Mouse (Mus musculus) lung, embryonic 15.5 days (tissue): ENCODE measurements around the gene Pld3. TPM values are rescaled to one million over a fixed set of nuclear protein-coding genes. Genes with fewer than 3 reads are reported as not detected.
"Not testable (repeated sequence)": the region's sequence is repeated elsewhere in the genome, so short reads cannot be mapped to it uniquely, and the experiment has no call there.

Source experiments
- ATAC-seq: fragments of 200-750 bp; cut with Nextera tagmentation; 2 replicates; pipeline ENCODE4 v1.8.0; 2017; ENCODE audit warnings: moderate number of reproducible peaks, borderline replicate concordance; ENCODE audit not compliant: low FRiP score, low TSS enrichment; ENCODE audit errors: extremely low read depth
- H3K27ac ChIP-seq: fragments of 300-500 bp; sonication (generic); 2 replicates; pipeline ENCODE4 v1.5.1; 2015; ENCODE audit warnings: moderate library complexity, mild to moderate bottlenecking, inconsistent platforms
- H3K27me3 ChIP-seq: fragments of 300-500 bp; sonication (generic); 2 replicates; pipeline ENCODE4 v1.6.1; 2015; ENCODE audit warnings: inconsistent platforms
- H3K36me3 ChIP-seq: fragments of 300-500 bp; sonication (generic); 2 replicates; pipeline ENCODE4 v1.6.1; 2015; ENCODE audit warnings: inconsistent platforms
- H3K4me1 ChIP-seq: fragments of 300-500 bp; sonication (generic); 2 replicates; pipeline ENCODE4 v1.6.1; 2015; ENCODE audit warnings: inconsistent platforms
- H3K4me2 ChIP-seq: fragments of 300-500 bp; sonication (generic); 2 replicates; pipeline ENCODE4 v1.6.1; 2015; ENCODE audit warnings: inconsistent platforms, mild to moderate bottlenecking, moderate library complexity
- H3K4me3 ChIP-seq: fragments of 300-500 bp; sonication (generic); 2 replicates; pipeline ENCODE4 v1.5.1; 2015; ENCODE audit warnings: mild to moderate bottlenecking, inconsistent platforms
- H3K9ac ChIP-seq: fragments of 300-500 bp; sonication (generic); 2 replicates; pipeline ENCODE4 v1.6.1; 2015; ENCODE audit warnings: inconsistent platforms
- H3K9me3 ChIP-seq: fragments of 300-500 bp; sonication (generic); 2 replicates; pipeline ENCODE4 v1.6.1; 2016; ENCODE audit warnings: inconsistent platforms
- WGBS: fragments of 180-500 bp; shearing (Covaris S2); methylation state at CpG from one replicate; pipeline ENCODE4 v1.1.7; 2015; 5-methylcytosine and 5-hydroxymethylcytosine counted together
- polyA plus RNA-seq: library from polyadenylated mRNA; unstranded; fragments of >200 nt; fragmentation: Nextera tagmentation; extraction: Ambion mirVana; gene quantifications from 2 replicates; pipeline ENCODE4 v1.2.1, GENCODE M21; 2015

The Pld3 gene
- polyA plus RNA-seq, 1 experiment from 2014 or later, result 78.3 TPM

DNA sequence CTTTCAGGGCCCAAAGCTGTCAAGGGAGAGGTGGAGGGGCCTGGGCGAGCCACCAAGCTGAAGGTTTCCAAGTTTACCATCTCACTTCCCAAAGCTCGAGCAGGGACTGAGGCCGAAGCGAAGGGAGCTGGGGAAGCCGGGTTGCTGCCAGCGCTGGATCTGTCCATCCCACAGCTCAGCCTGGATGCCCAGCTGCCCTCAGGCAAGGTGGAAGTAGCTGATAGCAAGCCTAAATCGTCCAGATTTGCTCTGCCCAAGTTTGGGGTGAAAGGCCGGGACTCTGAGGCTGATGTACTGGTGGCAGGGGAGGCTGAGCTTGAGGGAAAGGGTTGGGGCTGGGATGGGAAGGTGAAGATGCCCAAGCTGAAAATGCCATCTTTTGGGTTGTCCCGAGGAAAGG lies 34.7 kb downstream of the Pld3 start:
- no peak overlapping the region for H3K27ac ChIP-seq
- no peak overlapping the region for H3K4me3 ChIP-seq
- H3K9ac ChIP-seq, result no peak overlapping the region
- no peaks in the 10 kb centered on the region for H3K4me1 ChIP-seq
- WGBS, result 83% methylated on average over 9 of the region's 9 CpGs
- no peak for ATAC-seq
- no peaks in the 10 kb centered on the region for H3K9me3 ChIP-seq
- no peaks in the 10 kb centered on the region for H3K27me3 ChIP-seq
- H3K4me2 ChIP-seq, result no peak overlapping the region
- H3K36me3 ChIP-seq, result 0 out of 2 replicates have a peak, but pooled peaks cover 3% of the 10 kb centered on the region

DNA sequence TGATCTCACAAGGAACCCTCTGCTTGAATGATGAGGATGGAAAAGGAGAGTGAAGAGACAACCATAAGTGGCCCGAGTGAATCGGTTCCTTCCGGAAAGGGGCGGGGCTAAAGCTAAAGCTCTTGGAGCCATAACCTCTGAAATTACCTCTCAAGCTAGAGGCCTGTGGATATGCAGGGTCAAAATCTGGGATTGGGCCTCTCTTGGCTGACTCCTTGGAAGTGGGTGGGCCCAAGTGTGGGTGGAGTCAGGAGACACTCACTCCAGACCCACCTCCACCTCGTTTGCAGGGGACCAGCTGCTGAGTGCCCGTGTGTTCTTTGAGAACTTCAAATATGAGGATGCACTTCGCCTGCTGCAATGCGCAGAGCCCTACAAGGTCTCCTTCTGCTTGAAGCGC lies 38.1 kb downstream of the Pld3 start:
- H3K4me1 ChIP-seq, result no peaks in the 10 kb centered on the region
- no peak overlapping the region for H3K4me2 ChIP-seq
- no peak for ATAC-seq
- WGBS, result 67% methylated on average over 9 of the region's 9 CpGs
- H3K9me3 ChIP-seq, result no peaks in the 10 kb centered on the region
- 0 out of 2 replicates have a peak, but pooled peaks cover 3% of the 10 kb centered on the region for H3K36me3 ChIP-seq
- no peaks in the 10 kb centered on the region for H3K27me3 ChIP-seq
- no peak overlapping the region for H3K27ac ChIP-seq
- no peak overlapping the region for H3K9ac ChIP-seq
- no peak overlapping the region for H3K4me3 ChIP-seq

DNA sequence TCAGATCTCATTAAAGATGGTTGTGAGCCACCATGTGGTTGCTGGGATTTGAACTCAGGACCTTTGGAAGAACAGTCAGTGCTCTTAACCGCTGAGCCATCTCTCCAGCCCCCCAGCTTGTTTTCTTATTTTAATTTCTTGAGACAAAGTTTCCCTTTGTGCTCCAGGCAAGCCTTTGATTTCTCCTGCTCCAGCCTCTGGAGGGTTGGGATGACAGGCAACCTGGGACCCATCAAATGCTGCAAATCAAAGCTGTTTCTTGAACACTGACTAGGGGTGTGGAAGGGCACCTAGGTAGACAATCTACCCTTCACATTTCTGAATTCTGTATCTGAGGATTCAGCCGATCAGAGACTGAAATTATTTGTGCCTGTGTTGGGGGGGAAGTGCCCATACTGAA lies 42.2 kb downstream of the Pld3 start:
- Histone ChIP-seq H3K9ac (no peak overlapping the region), H3K27me3 (no peaks in the 10 kb centered on the region), H3K9me3 (no peaks in the 10 kb centered on the region), H3K36me3 (no peaks in the 10 kb centered on the region), H3K27ac (no peak overlapping the region), H3K4me1 (peaks cover 17% of the 10 kb centered on the region), H3K4me2 (no peak overlapping the region), H3K4me3 (no peak overlapping the region)
- 88% methylated on average over 2 of the region's 2 CpGs for WGBS
- no peak for ATAC-seq

DNA sequence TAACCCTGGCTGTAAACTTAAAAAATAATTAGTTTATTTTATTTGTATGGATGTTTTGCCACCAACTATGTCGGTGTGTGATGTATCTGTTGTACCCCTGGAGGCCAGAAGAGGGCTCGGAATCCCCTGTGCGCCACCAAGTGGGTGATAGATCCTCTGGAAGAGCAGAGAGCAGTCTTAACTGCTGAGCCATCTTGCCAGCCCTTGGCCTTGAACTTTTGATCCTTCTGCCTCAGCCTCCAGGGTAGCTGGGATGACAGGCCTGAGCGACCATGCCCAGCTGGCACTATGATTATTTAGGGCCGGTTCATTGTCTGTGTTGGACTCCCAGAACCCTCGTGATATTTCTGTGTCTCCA lies 44.4 kb downstream of the Pld3 start:
- H3K27ac ChIP-seq, result peak overlapping the region; percentile 100
- no peaks in the 10 kb centered on the region for H3K36me3 ChIP-seq
- peak overlapping the region; percentile 67 for H3K4me2 ChIP-seq
- H3K4me1 ChIP-seq, result peaks cover 17% of the 10 kb centered on the region
- peak; percentile 74 for ATAC-seq
- peak overlapping the region; percentile 27; the same call in 1 of the 2 replicates for H3K9ac ChIP-seq
- H3K9me3 ChIP-seq, result no peaks in the 10 kb centered on the region
- H3K27me3 ChIP-seq, result no peaks in the 10 kb centered on the region
- WGBS, result 14% methylated on average over 6 of the region's 6 CpGs
- H3K4me3 ChIP-seq, result peak overlapping the region; percentile 56

- H3K36me3 ChIP-seq, result no peaks in the 10 kb centered on the region
- H3K9ac ChIP-seq, result peak overlapping the region; percentile 60
- peak overlapping the region; percentile 67 for H3K4me2 ChIP-seq
- no peaks in the 10 kb centered on the region for H3K9me3 ChIP-seq
- ATAC-seq, result peak; percentile 92
- under 1% methylated on average over 54 of the region's 54 CpGs for WGBS
- H3K4me1 ChIP-seq, result peaks cover 17% of the 10 kb centered on the region
- peak overlapping the region; percentile 56 for H3K4me3 ChIP-seq
- peak overlapping the region; percentile 100 for H3K27ac ChIP-seq
- H3K27me3 ChIP-seq, result no peaks in the 10 kb centered on the region
Observed at GRCm38 (mm10) chr7:27507711-27508647, 45.0 kb downstream of the Pld3 start.

DNA sequence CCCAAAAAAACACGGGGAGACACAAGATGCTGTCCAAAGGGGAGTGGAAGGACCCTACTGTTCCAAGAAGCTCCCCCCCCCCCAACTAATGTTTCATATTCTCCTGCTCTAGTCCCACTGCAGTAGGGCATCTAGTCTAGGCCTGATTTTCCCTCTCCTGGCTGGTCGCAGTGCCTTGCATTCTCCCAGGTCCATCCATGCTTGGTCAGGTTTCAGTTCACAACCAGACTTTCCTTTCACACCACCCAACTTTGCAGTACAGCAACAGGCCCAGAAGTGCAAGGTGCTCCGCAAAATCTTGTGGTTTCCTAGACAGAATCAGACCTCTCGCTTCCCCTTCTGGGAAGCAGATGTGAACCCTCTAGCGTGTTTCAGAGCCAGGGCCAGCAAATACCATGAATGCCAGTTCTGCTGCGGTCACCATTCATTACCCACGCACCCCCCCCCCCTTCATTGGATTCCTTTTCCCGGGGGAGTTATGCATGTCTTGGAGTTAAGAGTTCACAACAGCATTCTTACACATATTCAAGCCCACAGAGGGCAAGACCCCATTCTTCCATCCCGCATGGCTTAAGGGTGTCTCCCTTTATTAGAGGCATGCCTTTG lies 46.1 kb downstream of the Pld3 start:
- H3K9ac ChIP-seq, result peak overlapping the region; percentile 60; the same call in 1 of the 2 replicates
- H3K36me3 ChIP-seq, result no peaks in the 10 kb centered on the region
- no peaks in the 10 kb centered on the region for H3K27me3 ChIP-seq
- H3K9me3 ChIP-seq, result no peaks in the 10 kb centered on the region
- peaks cover 17% of the 10 kb centered on the region for H3K4me1 ChIP-seq
- 31% methylated on average over 9 of the region's 9 CpGs for WGBS
- peak overlapping the region; percentile 100 for H3K27ac ChIP-seq
- H3K4me3 ChIP-seq, result peak overlapping the region; percentile 56
- peak overlapping the region; percentile 67 for H3K4me2 ChIP-seq
- ATAC-seq, result no peak

DNA sequence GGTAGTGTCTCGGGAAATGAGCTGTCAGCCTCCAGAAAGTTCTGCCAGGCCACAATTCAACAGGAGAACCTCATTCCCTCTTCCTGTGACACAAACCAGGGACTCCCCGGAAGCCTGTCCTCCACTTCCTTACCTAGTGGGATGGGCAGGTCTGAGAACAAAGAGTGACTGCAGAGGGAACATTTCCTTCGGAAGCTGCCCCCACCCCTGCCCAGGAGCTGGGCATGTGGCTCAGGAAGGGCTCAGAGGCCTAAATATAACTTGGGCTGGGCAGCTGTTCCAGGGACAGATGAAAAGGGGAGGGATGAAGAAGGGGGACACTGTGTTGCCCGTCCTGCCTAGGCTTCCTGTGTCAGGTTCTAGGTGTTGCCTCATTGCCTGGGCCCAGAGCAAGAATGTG lies 51.4 kb downstream of the Pld3 start:
- ATAC-seq, result no peak
- Histone ChIP-seq H3K27me3 (no peaks in the 10 kb centered on the region), H3K9ac (no peak overlapping the region), H3K27ac (peak overlapping the region; percentile 27), H3K4me3 (no peak overlapping the region), H3K4me2 (no peak overlapping the region), H3K9me3 (no peaks in the 10 kb centered on the region), H3K36me3 (no peaks in the 10 kb centered on the region), H3K4me1 (peaks cover 3% of the 10 kb centered on the region)
- WGBS, result 51% methylated on average over 4 of the region's 4 CpGs

GRCm38 (mm10) chr7:27499036-27499435 lies 54.0 kb downstream of the Pld3 start, which contains the start of gene Prx:
Gene Prx (plus strand): TSS chr7:27499324.
- no peak within 1 kb of the TSS for H3K4me2 ChIP-seq
- 34% methylated on average over 3 of the region's 3 CpGs for WGBS

GRCm38 (mm10) chr7:27494659-27495367 lies 58.2 kb downstream of the Pld3 start:
- peaks cover 29% of the 10 kb centered on the region for H3K4me1 ChIP-seq
- not testable (repeated sequence) for H3K36me3 ChIP-seq, H3K9ac ChIP-seq, H3K4me2 ChIP-seq, H3K27ac ChIP-seq, H3K4me3 ChIP-seq, H3K27me3 ChIP-seq, ATAC-seq, H3K9me3 ChIP-seq
- 83% methylated on average over 9 of the region's 9 CpGs for WGBS

More at GRCm38 (mm10) chr7:27499036-27499435, 54.0 kb downstream of the Pld3 start, which contains the start of gene Prx:
- H3K9ac ChIP-seq, result no peak within 1 kb of the TSS
- H3K9me3 ChIP-seq, result no peaks in the 10 kb centered on the region
- no peak within 1 kb of the TSS for H3K27ac ChIP-seq
- H3K36me3 ChIP-seq, result no peaks in the 10 kb centered on the region
- H3K4me1 ChIP-seq, result 0 out of 2 replicates have a peak, but pooled peaks cover 2% of the 10 kb centered on the region
- ATAC-seq, result no peak
- no peak within 1 kb of the TSS for H3K4me3 ChIP-seq
- H3K27me3 ChIP-seq, result no peaks in the 10 kb centered on the region

DNA sequence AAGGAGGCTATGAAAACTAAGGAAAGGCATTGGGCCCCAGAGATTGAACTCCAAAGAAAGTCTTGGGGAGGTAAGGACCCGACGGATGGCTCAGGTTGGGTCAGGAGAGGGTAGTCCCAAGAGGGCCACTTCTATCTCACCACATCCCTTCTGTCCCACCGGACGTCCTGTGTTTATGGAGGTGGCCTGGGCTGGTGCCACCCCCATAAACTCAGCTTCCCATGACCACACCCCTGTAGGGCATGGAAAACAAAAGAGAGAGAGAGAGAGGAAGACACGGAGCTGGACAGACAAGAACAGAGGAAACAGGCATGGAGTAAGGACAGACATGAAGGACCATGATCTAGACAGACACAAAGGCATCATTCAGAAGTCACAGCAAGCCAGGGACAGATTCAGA lies 59.6 kb downstream of the Pld3 start:
- Histone ChIP-seq H3K9ac (no peak overlapping the region), H3K27ac (peak overlapping the region; percentile 97), H3K27me3 (no peaks in the 10 kb centered on the region), H3K4me3 (no peak overlapping the region), H3K4me2 (no peak overlapping the region), H3K9me3 (no peaks in the 10 kb centered on the region), H3K36me3 (0 out of 2 replicates have a peak, but pooled peaks cover 11% of the 10 kb centered on the region), H3K4me1 (peaks cover 42% of the 10 kb centered on the region)
- WGBS, result 79% methylated on average over 5 of the region's 5 CpGs
- ATAC-seq, result no peak

DNA sequence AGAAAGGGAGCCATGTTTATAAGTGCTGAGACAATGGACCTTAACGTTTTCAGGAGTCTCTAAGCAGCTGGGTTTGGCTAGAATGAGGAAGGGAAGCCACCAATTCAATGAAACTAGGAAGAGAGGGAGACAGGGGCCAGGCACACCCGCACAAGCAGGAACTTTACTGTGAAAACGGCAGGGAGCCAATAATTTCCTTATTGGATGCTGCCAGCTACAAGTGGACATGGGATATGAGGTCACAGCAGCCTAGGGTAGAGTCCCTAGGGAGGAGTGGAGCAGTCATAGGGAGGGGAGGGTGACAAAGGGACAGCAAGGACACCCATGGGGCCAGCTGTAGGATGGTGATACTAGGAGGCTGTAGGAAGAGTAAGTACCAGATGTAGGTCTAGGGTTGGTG lies 60.0 kb downstream of the Pld3 start:
- 0 out of 2 replicates have a peak, but pooled peaks cover 11% of the 10 kb centered on the region for H3K36me3 ChIP-seq
- peak overlapping the region; percentile 97 for H3K27ac ChIP-seq
- H3K4me1 ChIP-seq, result peaks cover 47% of the 10 kb centered on the region
- no peak overlapping the region for H3K9ac ChIP-seq
- no peak overlapping the region for H3K4me2 ChIP-seq
- no peaks in the 10 kb centered on the region for H3K27me3 ChIP-seq
- 62% methylated on average over 3 of the region's 3 CpGs for WGBS
- no peak overlapping the region for H3K4me3 ChIP-seq
- H3K9me3 ChIP-seq, result no peaks in the 10 kb centered on the region
- no peak for ATAC-seq
